Mouse (Mus musculus) testis, postnatal 14 days (tissue): ENCODE measurements around the gene Mettl16.

Source experiments
- DNase-seq: peaks from one replicate; pipeline ENCODE4 v3.0.0; 2021; ENCODE audit warnings: low spot score

The Mettl16 gene

DNA sequence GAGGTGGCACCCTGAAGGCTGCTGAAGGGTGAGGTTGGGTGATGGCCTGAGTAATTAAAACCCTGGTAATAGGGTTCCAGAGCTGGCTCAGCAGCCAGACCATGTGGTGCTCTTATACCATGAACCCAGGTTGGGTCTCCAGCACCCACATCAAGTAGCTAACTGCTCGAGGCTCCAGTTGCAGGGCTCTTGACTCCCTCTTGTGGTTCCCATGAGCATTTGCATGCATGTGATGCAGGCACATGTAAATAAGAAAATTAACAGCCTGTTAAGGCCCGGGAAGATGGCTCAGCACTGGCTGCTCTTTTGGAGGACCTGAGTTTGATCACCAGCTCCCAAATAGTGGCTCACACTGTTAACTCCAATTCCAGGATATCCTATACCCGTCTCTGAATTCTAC is 75.2 kb downstream of the Mettl16 start:
- no peak for DNase-seq

DNA sequence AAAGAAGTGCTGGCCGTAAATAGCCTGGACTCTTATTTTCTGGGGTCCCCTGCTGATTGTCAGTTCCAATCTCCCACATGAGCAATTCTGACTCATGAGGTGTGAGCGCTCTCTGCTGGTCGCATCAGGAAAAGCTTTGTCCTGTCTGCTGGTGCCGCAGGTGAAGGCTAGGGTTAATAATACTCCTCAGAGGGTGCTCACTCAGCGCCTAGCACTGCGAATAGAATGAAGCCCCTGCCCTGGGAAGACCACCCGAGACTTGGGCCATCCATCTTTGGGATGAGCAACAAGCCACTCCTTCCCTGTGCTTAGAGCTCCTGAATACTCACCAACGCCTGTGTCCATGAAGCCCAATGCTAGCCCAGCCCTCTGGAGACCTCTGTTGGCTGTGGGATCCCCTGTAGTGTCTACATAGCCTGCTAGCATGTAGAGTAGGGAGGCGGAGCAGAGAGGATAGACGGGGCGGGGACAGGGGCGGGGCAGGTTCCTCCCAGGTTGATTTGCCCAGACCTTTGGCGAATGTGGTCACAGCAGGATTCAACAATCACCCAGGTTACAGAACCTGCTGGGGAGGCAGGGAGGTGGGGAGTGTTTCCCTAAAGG is 77.4 kb downstream of the Mettl16 start:
- DNase-seq, result no peak

DNA sequence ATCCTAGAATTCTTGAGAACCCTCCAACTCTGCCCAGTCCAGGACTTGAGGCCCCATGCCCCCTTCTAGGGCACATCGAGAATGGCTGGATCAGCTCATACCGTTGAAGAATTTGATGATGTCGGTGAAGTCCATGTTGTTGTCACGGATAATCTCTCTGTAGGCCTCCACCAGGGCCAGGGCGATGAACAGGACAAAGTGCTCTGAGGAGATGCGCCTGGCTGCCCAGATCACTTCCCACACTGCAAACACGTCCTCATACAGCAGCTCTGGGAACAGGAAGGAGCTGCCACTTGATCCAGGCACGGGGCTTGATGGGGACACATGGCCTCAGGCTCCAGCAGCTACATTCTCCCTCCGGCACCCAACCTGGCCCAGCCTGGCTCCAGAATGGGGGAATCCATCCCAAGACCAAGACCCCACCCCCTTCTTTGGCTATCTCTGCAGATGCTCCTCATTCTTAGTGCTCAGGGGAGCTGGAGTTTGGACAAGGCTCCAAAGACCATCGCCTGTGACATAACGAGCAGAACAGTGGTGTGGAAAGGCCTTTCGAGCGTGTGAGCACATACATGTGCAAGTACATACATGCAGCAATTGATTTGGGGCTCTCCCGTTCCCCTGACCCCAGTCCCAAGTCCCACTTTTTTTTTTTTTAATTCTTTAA is 80.5 kb downstream of the Mettl16 start:
- DNase-seq, result no peak

GRCm38 (mm10) chr11:74857756-74858155 is 87.1 kb downstream of the Mettl16 start:
- no peak for DNase-seq

- DNase-seq, result no peak
Measured at GRCm38 (mm10) chr11:74862129-74862528, 91.5 kb downstream of the Mettl16 start.

- DNase-seq, result no peak
Measured at GRCm38 (mm10) chr11:74863471-74863870, 92.8 kb downstream of the Mettl16 start.

- no peak for DNase-seq
Measured at GRCm38 (mm10) chr11:74864421-74864820, 93.8 kb downstream of the Mettl16 start.

GRCm38 (mm10) chr11:74865252-74865651 is 94.6 kb downstream of the Mettl16 start:
- DNase-seq, result no peak

GRCm38 (mm10) chr11:74866640-74867039 is 96.0 kb downstream of the Mettl16 start:
- DNase-seq, result peak; percentile 75

GRCm38 (mm10) chr11:74867181-74867580 is 96.6 kb downstream of the Mettl16 start:
- DNase-seq, result no peak

DNA sequence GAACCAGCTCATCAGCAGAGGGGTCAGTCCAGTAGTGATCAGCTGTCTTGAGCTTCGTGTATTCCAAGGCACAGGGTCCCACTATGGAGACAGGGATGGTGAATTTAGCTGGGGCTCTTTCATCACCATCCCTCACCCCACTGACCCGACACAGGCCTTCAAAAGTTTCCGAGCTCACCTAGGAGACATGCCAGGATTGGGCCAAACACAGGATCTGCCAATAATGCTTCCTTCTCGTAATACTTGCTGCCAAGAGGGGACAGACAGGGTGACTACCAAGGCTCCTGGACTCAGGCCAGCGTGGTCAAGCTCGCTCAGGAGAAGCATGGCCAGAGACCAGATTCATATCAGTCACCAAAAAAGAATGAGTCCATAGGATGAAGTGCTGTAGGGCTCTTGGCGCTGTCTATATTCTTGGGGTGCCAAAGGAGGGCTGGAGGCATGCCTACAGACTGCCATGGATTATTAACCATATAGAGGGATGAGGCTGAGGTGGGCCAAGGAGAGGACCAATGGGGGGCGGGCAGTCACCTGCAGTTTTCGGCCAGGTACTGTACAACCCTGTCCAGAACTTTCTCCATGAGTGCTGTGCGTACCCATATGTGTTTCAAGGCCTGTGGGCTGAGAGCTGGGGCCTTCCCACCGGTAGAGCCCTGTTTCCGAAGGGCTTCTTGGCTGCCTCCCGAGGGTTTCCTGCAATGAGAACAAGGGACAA is 97.6 kb downstream of the Mettl16 start:
- DNase-seq, result no peak

DNA sequence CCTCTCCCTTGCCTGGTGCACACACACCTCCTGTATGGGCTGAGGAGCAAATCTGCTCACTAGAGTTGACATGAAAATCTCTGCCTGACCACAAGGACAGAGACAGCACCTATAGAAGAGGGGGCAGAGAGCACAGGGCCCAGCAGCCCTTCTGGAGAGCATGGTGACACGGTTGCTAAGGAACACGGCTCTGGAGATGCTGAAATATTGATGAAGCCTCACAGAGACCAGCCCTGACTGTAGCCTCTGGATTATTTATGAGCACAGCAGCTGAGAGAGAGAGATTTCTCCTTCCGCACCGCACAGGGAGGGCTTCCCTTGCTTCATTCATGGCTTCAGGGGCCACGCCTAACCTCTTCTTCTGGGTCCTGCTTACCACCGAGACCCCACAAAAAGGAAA is 99.0 kb downstream of the Mettl16 start:
- DNase-seq, result no peak

GRCm38 (mm10) chr11:74870544-74870943 is 99.9 kb downstream of the Mettl16 start:
- no peak for DNase-seq

DNA sequence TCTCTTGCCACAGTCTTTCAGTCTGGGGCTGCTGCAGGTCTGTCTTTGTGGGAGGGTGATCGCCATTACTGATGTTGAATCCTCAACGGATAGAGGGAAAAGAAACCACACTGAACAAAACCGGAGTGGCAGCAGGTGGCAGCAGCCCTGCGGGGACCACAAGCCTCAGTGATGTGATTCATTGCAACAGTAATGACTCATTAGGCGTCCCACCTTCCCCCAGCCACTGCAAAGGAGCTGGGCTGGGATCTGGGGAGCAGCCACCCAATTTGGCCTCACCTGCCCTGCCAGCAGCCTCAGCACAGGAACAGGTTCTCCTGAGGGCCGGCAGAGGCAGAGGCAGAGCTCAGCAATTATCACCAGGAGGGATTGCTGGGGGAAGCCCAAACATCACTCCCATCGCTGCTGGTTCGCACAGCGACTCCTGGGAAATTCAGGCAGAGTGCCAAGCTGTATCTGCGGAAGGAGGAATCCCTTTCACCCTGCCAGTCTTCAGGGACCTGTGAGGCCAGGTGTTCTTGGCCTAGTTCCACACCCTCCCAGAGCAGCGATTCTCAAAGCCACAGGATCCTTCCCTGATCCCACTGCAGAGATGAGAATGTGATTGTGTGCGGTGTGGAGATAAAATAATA is 100.5 kb downstream of the Mettl16 start:
- no peak for DNase-seq

GRCm38 (mm10) chr11:74874630-74875029 is 104.0 kb downstream of the Mettl16 start:
- DNase-seq, result no peak

- peak; percentile 66 for DNase-seq
Measured at GRCm38 (mm10) chr11:74876801-74877200, 106.2 kb downstream of the Mettl16 start.
